Mouse (Mus musculus): Measurements from ENCODE around the gene Ccdc122. TPM values are rescaled to one million over a fixed set of nuclear protein-coding genes. Genes with fewer than 3 reads are reported as not detected.

Ccdc122 gene
- polyA plus RNA-seq, 1 experiment from 2014 or later, result 0.84 TPM

GRCm38 (mm10) chr14:77150556-77150955, 114.0 kb downstream of the Ccdc122 start:
- Histone ChIP-seq H3K9me3 (ENCODE audit: control insufficient read depth, low read length) (no peaks in the 10 kb centered on the region), H3K4me2 (ENCODE audit: low read depth, low read length) (no peak overlapping the region), H3K4me3 (ENCODE audit: low read depth, low read length) (no peak overlapping the region), H3K9ac (replicated peaks; ENCODE audit: low read depth, low read length) (no peak overlapping the region), H3K36me3 (ENCODE audit: control insufficient read depth, insufficient read depth, low read length) (no peaks in the 10 kb centered on the region), H3K4me1 (ENCODE audit: control insufficient read depth, insufficient read depth, low read length) (peaks cover 5% of the 10 kb centered on the region; the same call in 1 of the 2 replicates), H3K27me3 (ENCODE audit: control insufficient read depth, insufficient read depth, low read length) (no peaks in the 10 kb centered on the region), H3K27ac (ENCODE audit: low read depth, low read length) (no peak overlapping the region)
- no peak for ATAC-seq (ENCODE audit: low read depth)
- WGBS, result 77% methylated on average over 6 of the region's 6 CpGs

- no peak overlapping the region for H3K27ac ChIP-seq (ENCODE audit: low read depth, low read length)
- WGBS, result 95% methylated on average over 7 of the region's 7 CpGs
- no peaks in the 10 kb centered on the region for H3K36me3 ChIP-seq (ENCODE audit: control insufficient read depth, insufficient read depth, low read length)
- no peak overlapping the region for H3K4me3 ChIP-seq (ENCODE audit: low read depth, low read length)
- H3K27me3 ChIP-seq (ENCODE audit: control insufficient read depth, insufficient read depth, low read length), result no peaks in the 10 kb centered on the region
- H3K4me1 ChIP-seq (ENCODE audit: control insufficient read depth, insufficient read depth, low read length), result peaks cover 8% of the 10 kb centered on the region; the same call in 1 of the 2 replicates
- no peaks in the 10 kb centered on the region for H3K9me3 ChIP-seq (ENCODE audit: control insufficient read depth, low read length)
- no peak overlapping the region for H3K4me2 ChIP-seq (ENCODE audit: low read depth, low read length)
- ATAC-seq (ENCODE audit: low read depth), result no peak
- no peak overlapping the region for H3K9ac ChIP-seq (replicated peaks; ENCODE audit: low read depth, low read length)
These were observed 114.9 kb downstream of the Ccdc122 start for GRCm38 (mm10) chr14:77151431-77151830.

- Histone ChIP-seq H3K9me3 (ENCODE audit: control insufficient read depth, low read length) (no peaks in the 10 kb centered on the region), H3K36me3 (ENCODE audit: control insufficient read depth, insufficient read depth, low read length) (no peaks in the 10 kb centered on the region), H3K4me1 (ENCODE audit: control insufficient read depth, insufficient read depth, low read length) (peaks cover 32% of the 10 kb centered on the region), H3K4me2 (ENCODE audit: low read depth, low read length) (peak within 1 kb of the TSS; percentile 94), H3K27me3 (ENCODE audit: control insufficient read depth, insufficient read depth, low read length) (no peaks in the 10 kb centered on the region), H3K9ac (replicated peaks; ENCODE audit: low read depth, low read length) (peak within 1 kb of the TSS; percentile 91), H3K4me3 (ENCODE audit: low read depth, low read length) (peak within 1 kb of the TSS; percentile 99), H3K27ac (ENCODE audit: low read depth, low read length) (peak within 1 kb of the TSS; percentile 92)
- peak; percentile 92 for ATAC-seq (ENCODE audit: low read depth)
- WGBS, result under 1% methylated on average over 73 of the region's 73 CpGs
These were observed 119.8 kb downstream of the Ccdc122 start, which contains the start of gene Enox1 for GRCm38 (mm10) chr14:77156222-77156910. Gene Enox1, plus strand, starts transcription at chr14:77156763.

- H3K9ac ChIP-seq (replicated peaks; ENCODE audit: low read depth, low read length), result peak overlapping the region; percentile 91
- H3K27me3 ChIP-seq (ENCODE audit: control insufficient read depth, insufficient read depth, low read length), result no peaks in the 10 kb centered on the region
- no peaks in the 10 kb centered on the region for H3K36me3 ChIP-seq (ENCODE audit: control insufficient read depth, insufficient read depth, low read length)
- WGBS, result under 1% methylated on average over 55 of the region's 64 CpGs
- peak overlapping the region; percentile 92 for H3K27ac ChIP-seq (ENCODE audit: low read depth, low read length)
- H3K4me2 ChIP-seq (ENCODE audit: low read depth, low read length), result peak overlapping the region; percentile 94
- peak overlapping the region; percentile 99 for H3K4me3 ChIP-seq (ENCODE audit: low read depth, low read length)
- ATAC-seq (ENCODE audit: low read depth), result peak; percentile 41
- H3K9me3 ChIP-seq (ENCODE audit: control insufficient read depth, low read length), result no peaks in the 10 kb centered on the region
- H3K4me1 ChIP-seq (ENCODE audit: control insufficient read depth, insufficient read depth, low read length), result peaks cover 32% of the 10 kb centered on the region
These were observed 120.4 kb downstream of the Ccdc122 start for GRCm38 (mm10) chr14:77156911-77157504.

- Histone ChIP-seq H3K27me3 (ENCODE audit: control insufficient read depth, insufficient read depth, low read length) (no peaks in the 10 kb centered on the region), H3K4me3 (ENCODE audit: low read depth, low read length) (peak overlapping the region; percentile 99), H3K36me3 (ENCODE audit: control insufficient read depth, insufficient read depth, low read length) (no peaks in the 10 kb centered on the region), H3K4me2 (ENCODE audit: low read depth, low read length) (peak overlapping the region; percentile 94), H3K4me1 (ENCODE audit: control insufficient read depth, insufficient read depth, low read length) (peaks cover 32% of the 10 kb centered on the region), H3K9ac (replicated peaks; ENCODE audit: low read depth, low read length) (peak overlapping the region; percentile 91), H3K9me3 (ENCODE audit: control insufficient read depth, low read length) (no peaks in the 10 kb centered on the region), H3K27ac (ENCODE audit: low read depth, low read length) (peak overlapping the region; percentile 92)
- peak; percentile 84 for ATAC-seq (ENCODE audit: low read depth)
- 2% methylated on average over 31 of the region's 31 CpGs for WGBS
These were observed 120.9 kb downstream of the Ccdc122 start for GRCm38 (mm10) chr14:77157505-77157911.

- H3K27me3 ChIP-seq (ENCODE audit: control insufficient read depth, insufficient read depth, low read length), result no peaks in the 10 kb centered on the region
- no peak for ATAC-seq (ENCODE audit: low read depth)
- 35% methylated on average over 5 of the region's 5 CpGs for WGBS
- peaks cover 35% of the 10 kb centered on the region for H3K4me1 ChIP-seq (ENCODE audit: control insufficient read depth, insufficient read depth, low read length)
- H3K27ac ChIP-seq (ENCODE audit: low read depth, low read length), result peak overlapping the region; percentile 52; the same call in 1 of the 2 replicates
- H3K4me2 ChIP-seq (ENCODE audit: low read depth, low read length), result peak overlapping the region; percentile 94
- H3K4me3 ChIP-seq (ENCODE audit: low read depth, low read length), result peak overlapping the region; percentile 99; the same call in 1 of the 2 replicates
- 0 out of 2 replicates have a peak overlapping the region, but pooled peaks have one; percentile 28 for H3K9ac ChIP-seq (replicated peaks; ENCODE audit: low read depth, low read length)
- H3K9me3 ChIP-seq (ENCODE audit: control insufficient read depth, low read length), result no peaks in the 10 kb centered on the region
- no peaks in the 10 kb centered on the region for H3K36me3 ChIP-seq (ENCODE audit: control insufficient read depth, insufficient read depth, low read length)
These were observed 122.8 kb downstream of the Ccdc122 start for GRCm38 (mm10) chr14:77159397-77159796.

Other genes starting within 250 kb of the Ccdc122 start
- gene Lacc1, start 132 bp downstream of the Ccdc122 start, polyA plus RNA-seq (2014; fragmentation: Nextera tagmentation; extraction: Ambion mirVana), result 1.1 and 3.3 TPM in 2 replicates
- 36.2 and 43.7 TPM in 2 replicates for gene Enox1, start 120.0 kb downstream of the Ccdc122 start, polyA plus RNA-seq (2014; fragmentation: Nextera tagmentation; extraction: Ambion mirVana)

All from neural tube, embryonic 14.5 days (tissue).